Mouse (Mus musculus) gastrocnemius, postnatal 10 days (tissue): Measurements from ENCODE around the gene Lsm14a. TPM values are rescaled to one million over a fixed set of nuclear protein-coding genes. Genes with fewer than 3 reads are reported as not detected.
A peak's percentile ranks its signal among the peaks of the same experiment; 100 is the strongest.

Experiments used
- DNase-seq: peaks from one replicate; pipeline ENCODE4 v3.0.0; 2021; ENCODE audit warnings: mixed read lengths
- total RNA-seq, 2 experiments: library from RNA; stranded (reverse); gene quantifications; 2 replicates each; pipeline ENCODE4 v1.2.3; 2021

The Lsm14a gene
- total RNA-seq, 2 experiments from 2014 or later, result 77.2 to 84.3 TPM

GRCm38 (mm10) chr7:34312786-34313442 is 80.2 kb downstream of the Lsm14a start:
- DNase-seq, result peak; percentile 53

- DNase-seq, result no peak
Measured at GRCm38 (mm10) chr7:34309186-34309764, 83.8 kb downstream of the Lsm14a start.

- no peak for DNase-seq
Measured at GRCm38 (mm10) chr7:34308586-34308985, 84.5 kb downstream of the Lsm14a start.

GRCm38 (mm10) chr7:34305454-34305853 is 87.7 kb downstream of the Lsm14a start:
- no peak for DNase-seq

- DNase-seq, result no peak
Measured at GRCm38 (mm10) chr7:34302651-34303050, 90.5 kb downstream of the Lsm14a start.

GRCm38 (mm10) chr7:34301952-34302351 is 91.2 kb downstream of the Lsm14a start:
- no peak for DNase-seq

GRCm38 (mm10) chr7:34298818-34299217 is 94.3 kb downstream of the Lsm14a start:
- DNase-seq, result no peak

GRCm38 (mm10) chr7:34296124-34296523 is 97.0 kb downstream of the Lsm14a start:
- no peak for DNase-seq

Other genes starting within 250 kb of the Lsm14a start
- 10 to 100 TPM; 47.2 to 55.3 TPM for gene Uba2, start 223.7 kb downstream of the Lsm14a start, total RNA-seq
- 10 to 100 TPM; 19.5 to 23.2 TPM for gene Pdcd2l, start 196.7 kb downstream of the Lsm14a start, total RNA-seq
- gene Gpi1, start 163.0 kb downstream of the Lsm14a start, total RNA-seq, result 100 to 1,000 TPM; 954 to 962 TPM
- not detected for gene Gm6096, start 142.3 kb downstream of the Lsm14a start, total RNA-seq
- gene 4931406P16Rik, start 79.8 kb downstream of the Lsm14a start, total RNA-seq, result 10 to 100 TPM; 51.2 to 64.1 TPM